Mouse (Mus musculus): ENCODE results near the gene Dhdh. TPM values are rescaled to one million over a fixed set of nuclear protein-coding genes. Genes with fewer than 3 reads are reported as not detected.
A peak's percentile ranks its signal among the peaks of the same experiment; 100 is the strongest.
"Not testable (repeated sequence)": the region's sequence is repeated elsewhere in the genome, so short reads cannot be mapped to it uniquely, and the experiment has no call there.

Dhdh gene
- polyA plus RNA-seq, 1 experiment from 2014 or later = 5.1 TPM

GRCm38 (mm10) chr7:45460377-45460776, 28.2 kb downstream of the Dhdh start:
- ATAC-seq (ENCODE audit: insufficient number of reproducible peaks, low FRiP score, low TSS enrichment, low read depth) = no peak
- peak overlapping the region; percentile 77 for H3K4me3 ChIP-seq (replicated peaks)
- H3K4me2 ChIP-seq (replicated peaks) = peak overlapping the region; percentile 54
- peaks cover 47% of the 10 kb centered on the region for H3K36me3 ChIP-seq
- no peak overlapping the region for H3K9ac ChIP-seq
- no peaks in the 10 kb centered on the region for H3K27me3 ChIP-seq
- peaks cover 48% of the 10 kb centered on the region for H3K4me1 ChIP-seq
- WGBS = 74% methylated on average over 7 of the region's 7 CpGs
- H3K9me3 ChIP-seq (replicated peaks) = no peaks in the 10 kb centered on the region
- peak overlapping the region; percentile 91 for H3K27ac ChIP-seq (replicated peaks)

GRCm38 (mm10) chr7:45459564-45460140, 29.0 kb downstream of the Dhdh start, which contains the start of gene Ftl1:
Ftl1 (minus strand) TSS chr7:45459884.
- H3K27me3 ChIP-seq; H3K9me3 ChIP-seq (replicated peaks): not testable (repeated sequence)
- Histone ChIP-seq H3K36me3 (peaks cover 47% of the 10 kb centered on the region), H3K27ac (replicated peaks) (peak within 1 kb of the TSS; percentile 95), H3K4me3 (replicated peaks) (peak within 1 kb of the TSS; percentile 77), H3K4me1 (peaks cover 46% of the 10 kb centered on the region), H3K9ac (peak within 1 kb of the TSS; percentile 65), H3K4me2 (replicated peaks) (peak within 1 kb of the TSS; percentile 72)
- WGBS = under 1% methylated on average over 30 of the region's 37 CpGs
- peak; percentile 96 for ATAC-seq (ENCODE audit: insufficient number of reproducible peaks, low FRiP score, low TSS enrichment, low read depth)

GRCm38 (mm10) chr7:45458748-45459563, 29.6 kb downstream of the Dhdh start:
- peaks cover 46% of the 10 kb centered on the region for H3K4me1 ChIP-seq
- peak overlapping the region; percentile 65 for H3K9ac ChIP-seq
- no peaks in the 10 kb centered on the region for H3K27me3 ChIP-seq
- WGBS = under 1% methylated on average over 43 of the region's 43 CpGs
- H3K36me3 ChIP-seq = peaks cover 47% of the 10 kb centered on the region
- H3K4me2 ChIP-seq (replicated peaks) = peak overlapping the region; percentile 72
- H3K27ac ChIP-seq (replicated peaks) = peak overlapping the region; percentile 95
- peak; percentile 74 for ATAC-seq (ENCODE audit: insufficient number of reproducible peaks, low FRiP score, low TSS enrichment, low read depth)
- H3K4me3 ChIP-seq (replicated peaks) = peak overlapping the region; percentile 77
- H3K9me3 ChIP-seq (replicated peaks) = no peaks in the 10 kb centered on the region

GRCm38 (mm10) chr7:45457204-45458060, 31.2 kb downstream of the Dhdh start:
- Histone ChIP-seq H3K9ac (no peak overlapping the region), H3K9me3 (replicated peaks) (no peaks in the 10 kb centered on the region), H3K4me1 (peaks cover 46% of the 10 kb centered on the region), H3K4me3 (replicated peaks) (peak overlapping the region; percentile 77), H3K36me3 (peaks cover 44% of the 10 kb centered on the region), H3K27me3 (no peaks in the 10 kb centered on the region), H3K27ac (replicated peaks) (peak overlapping the region; percentile 71), H3K4me2 (replicated peaks) (peak overlapping the region; percentile 72)
- WGBS = 56% methylated on average over 10 of the region's 10 CpGs
- no peak for ATAC-seq (ENCODE audit: insufficient number of reproducible peaks, low FRiP score, low TSS enrichment, low read depth)

GRCm38 (mm10) chr7:45456721-45457203, 31.8 kb downstream of the Dhdh start:
- ATAC-seq (ENCODE audit: insufficient number of reproducible peaks, low FRiP score, low TSS enrichment, low read depth) = no peak
- Histone ChIP-seq H3K9me3 (replicated peaks) (no peaks in the 10 kb centered on the region), H3K4me1 (peaks cover 43% of the 10 kb centered on the region), H3K27me3 (no peaks in the 10 kb centered on the region), H3K4me3 (replicated peaks) (peak overlapping the region; percentile 77), H3K4me2 (replicated peaks) (peak overlapping the region; percentile 72; the same call in 1 of the 2 replicates), H3K9ac (no peak overlapping the region), H3K27ac (replicated peaks) (peak overlapping the region; percentile 71), H3K36me3 (peaks cover 48% of the 10 kb centered on the region)
- WGBS = 45% methylated on average over 9 of the region's 9 CpGs

- Histone ChIP-seq H3K27ac (replicated peaks) (peak overlapping the region; percentile 17; the same call in 1 of the 2 replicates), H3K4me1 (peaks cover 38% of the 10 kb centered on the region), H3K9ac (no peak overlapping the region), H3K27me3 (no peaks in the 10 kb centered on the region), H3K4me3 (replicated peaks) (no peak overlapping the region), H3K4me2 (replicated peaks) (no peak overlapping the region), H3K36me3 (peaks cover 50% of the 10 kb centered on the region), H3K9me3 (replicated peaks) (no peaks in the 10 kb centered on the region)
- 60% methylated on average over 13 of the region's 13 CpGs for WGBS
- no peak for ATAC-seq (ENCODE audit: insufficient number of reproducible peaks, low FRiP score, low TSS enrichment, low read depth)
These were observed 32.5 kb downstream of the Dhdh start for GRCm38 (mm10) chr7:45455932-45456696.

GRCm38 (mm10) chr7:45454971-45455370, 33.6 kb downstream of the Dhdh start:
- Histone ChIP-seq H3K4me1 (peaks cover 27% of the 10 kb centered on the region), H3K4me2 (replicated peaks) (no peak overlapping the region), H3K27me3 (no peaks in the 10 kb centered on the region), H3K9me3 (replicated peaks) (no peaks in the 10 kb centered on the region), H3K27ac (replicated peaks) (no peak overlapping the region), H3K4me3 (replicated peaks) (no peak overlapping the region), H3K36me3 (peaks cover 54% of the 10 kb centered on the region), H3K9ac (no peak overlapping the region)
- WGBS = 90% methylated on average over 15 of the region's 15 CpGs
- no peak for ATAC-seq (ENCODE audit: insufficient number of reproducible peaks, low FRiP score, low TSS enrichment, low read depth)

GRCm38 (mm10) chr7:45451344-45451982, 37.1 kb downstream of the Dhdh start:
- ATAC-seq (ENCODE audit: insufficient number of reproducible peaks, low FRiP score, low TSS enrichment, low read depth) = no peak
- H3K27me3 ChIP-seq = no peaks in the 10 kb centered on the region
- no peak overlapping the region for H3K4me2 ChIP-seq (replicated peaks)
- WGBS = 54% methylated on average over 23 of the region's 23 CpGs
- no peak overlapping the region for H3K9ac ChIP-seq
- H3K27ac ChIP-seq (replicated peaks) = no peak overlapping the region
- peaks cover 52% of the 10 kb centered on the region for H3K36me3 ChIP-seq
- peaks cover 4% of the 10 kb centered on the region; the same call in 1 of the 2 replicates for H3K4me1 ChIP-seq
- H3K4me3 ChIP-seq (replicated peaks) = no peak overlapping the region
- no peaks in the 10 kb centered on the region for H3K9me3 ChIP-seq (replicated peaks)

- ATAC-seq (ENCODE audit: insufficient number of reproducible peaks, low FRiP score, low TSS enrichment, low read depth) = no peak
- no peaks in the 10 kb centered on the region for H3K4me1 ChIP-seq
- peaks cover 57% of the 10 kb centered on the region for H3K36me3 ChIP-seq
- no peak overlapping the region for H3K27ac ChIP-seq (replicated peaks)
- H3K9me3 ChIP-seq (replicated peaks) = no peaks in the 10 kb centered on the region
- 87% methylated on average over 1 of the region's 1 CpGs for WGBS
- no peaks in the 10 kb centered on the region for H3K27me3 ChIP-seq
- H3K4me3 ChIP-seq (replicated peaks) = no peak overlapping the region
- no peak overlapping the region for H3K9ac ChIP-seq
- no peak overlapping the region for H3K4me2 ChIP-seq (replicated peaks)
These were observed 38.6 kb downstream of the Dhdh start for GRCm38 (mm10) chr7:45449974-45450373.

GRCm38 (mm10) chr7:45447325-45447990, 41.1 kb downstream of the Dhdh start:
- Histone ChIP-seq H3K36me3 (peaks cover 63% of the 10 kb centered on the region), H3K4me2 (replicated peaks) (no peak overlapping the region), H3K9me3 (replicated peaks) (no peaks in the 10 kb centered on the region), H3K27ac (replicated peaks) (no peak overlapping the region), H3K4me1 (no peaks in the 10 kb centered on the region), H3K4me3 (replicated peaks) (no peak overlapping the region), H3K9ac (no peak overlapping the region), H3K27me3 (no peaks in the 10 kb centered on the region)
- WGBS = 33% methylated on average over 11 of the region's 11 CpGs
- no peak for ATAC-seq (ENCODE audit: insufficient number of reproducible peaks, low FRiP score, low TSS enrichment, low read depth)
